Mouse (Mus musculus) granulocyte monocyte progenitor cell, adult 5-6 weeks (primary cell): ENCODE results near the gene Mkks. TPM values are rescaled to one million over a fixed set of nuclear protein-coding genes. Genes with fewer than 3 reads are reported as not detected.

Experiments used
- ATAC-seq: replicated peaks from 2 replicates; pipeline ENCODE4 v1.8.0; 2016; ENCODE audit warnings: mild to moderate bottlenecking, moderate TSS enrichment, inconsistent platforms; ENCODE audit not compliant: poor library complexity, severe bottlenecking
- total RNA-seq, 2 experiments: library from RNA; stranded (forward) in 1 of 2; stranded (reverse) in 1 of 2; fragments of 200-712, 200-1000 nt in 1 of 2; fragments of >200 nt in 1 of 2; fragmentation: Nextera tagmentation in 1 of 2; gene quantifications; 2 replicates each; pipeline ENCODE4 v1.2.3; 2014 to 2017

Mkks gene
- total RNA-seq (2014; fragmentation: Nextera tagmentation) (17.4 and 18.0 TPM in 2 replicates), total RNA-seq (2017) (8.0 and 10.8 TPM in 2 replicates)

- peak; percentile 80 for ATAC-seq
These were observed at the start of gene Mkks, which contains the start of the genes Slx4ip and AL731706.1 for GRCm38 (mm10) chr2:136891068-136891950. Gene Mkks (minus strand): TSS chr2:136891389. Gene Slx4ip (plus strand): TSS chr2:136891218. Gene AL731706.1 (minus strand): TSS chr2:136891389.

GRCm38 (mm10) chr2:136938249-136938648, 47.1 kb upstream of the Mkks start:
- no peak for ATAC-seq

- ATAC-seq, result peak; percentile 93
These were observed 45.5 kb upstream of the Mkks start for GRCm38 (mm10) chr2:136936391-136937288.

GRCm38 (mm10) chr2:136921003-136921408, 29.8 kb upstream of the Mkks start:
- peak; percentile 91 for ATAC-seq

- ATAC-seq, result no peak
These were observed 29.2 kb upstream of the Mkks start for GRCm38 (mm10) chr2:136920257-136920993.

- ATAC-seq, result no peak
These were observed 28.2 kb upstream of the Mkks start for GRCm38 (mm10) chr2:136919433-136919832.

GRCm38 (mm10) chr2:136914334-136914902, 23.2 kb upstream of the Mkks start:
- ATAC-seq, result no peak; the same call in 1 of the 2 replicates

GRCm38 (mm10) chr2:136913021-136913420, 21.8 kb upstream of the Mkks start:
- ATAC-seq, result no peak

- no peak for ATAC-seq
These were observed 20.8 kb upstream of the Mkks start for GRCm38 (mm10) chr2:136911958-136912411.

- no peak for ATAC-seq
These were observed 18.1 kb upstream of the Mkks start for GRCm38 (mm10) chr2:136909298-136909697.

- no peak for ATAC-seq
These were observed 17.4 kb upstream of the Mkks start for GRCm38 (mm10) chr2:136908596-136908995.

- ATAC-seq, result no peak
These were observed 4.9 kb upstream of the Mkks start for GRCm38 (mm10) chr2:136896131-136896530.

- no peak for ATAC-seq
These were observed 3.3 kb upstream of the Mkks start for GRCm38 (mm10) chr2:136894494-136894893.

GRCm38 (mm10) chr2:136891951-136892371, 772 bp upstream of the Mkks start:
- peak; percentile 82 for ATAC-seq

- peak; percentile 61 for ATAC-seq
These were observed 497 bp downstream of the Mkks start for GRCm38 (mm10) chr2:136890716-136891067.

GRCm38 (mm10) chr2:136886846-136887245, 4.3 kb downstream of the Mkks start:
- no peak for ATAC-seq

GRCm38 (mm10) chr2:136885579-136885978, 5.6 kb downstream of the Mkks start, which contains the start of gene AL731706.2:
Gene AL731706.2 (minus strand): TSS chr2:136885679.
- ATAC-seq, result no peak

- ATAC-seq, result no peak
These were observed 36.4 kb downstream of the Mkks start for GRCm38 (mm10) chr2:136854543-136855388.

GRCm38 (mm10) chr2:136850366-136850765, 40.8 kb downstream of the Mkks start:
- no peak for ATAC-seq
